In the genomic region with DNA sequence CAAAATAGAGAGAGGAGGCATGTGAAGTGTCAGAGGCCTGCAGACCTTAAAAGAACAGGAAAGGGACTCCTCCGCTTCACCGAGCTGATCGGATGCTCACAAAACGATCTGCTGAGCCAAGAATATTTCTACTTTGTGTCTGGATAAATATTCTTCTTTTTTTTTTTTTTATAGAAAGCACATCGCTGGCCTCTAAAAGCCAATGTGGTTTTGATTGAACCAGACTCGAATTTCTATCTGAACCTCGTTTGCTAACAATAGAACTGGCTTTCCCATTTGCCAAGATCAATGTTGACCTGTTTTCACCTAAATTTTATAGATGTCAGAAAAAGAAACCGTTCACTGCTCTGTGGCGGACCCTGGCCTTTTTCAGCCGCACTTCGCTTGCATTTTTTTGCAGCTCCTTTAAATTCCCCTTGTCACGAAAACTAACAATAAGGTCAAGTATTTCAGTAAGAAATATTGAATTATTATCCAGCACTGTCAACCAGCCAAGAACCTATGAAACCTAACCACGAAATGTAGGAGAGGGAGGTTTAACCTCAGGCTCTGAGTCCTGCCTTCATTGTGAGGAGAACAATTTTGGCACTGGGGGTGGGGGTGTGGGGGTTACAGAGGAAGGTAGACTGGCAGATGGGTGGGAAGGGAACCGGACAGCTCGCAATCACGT, we compare ENCODE assay signal across 22 mouse cellular contexts.
A peak's percentile ranks its signal among the peaks of the same experiment; 100 is the strongest.
DNase-seq lines count a peak whose midpoint lies in the region; ATAC-seq and TF ChIP-seq lines count a peak whose summit lies in the region.
"Had no signal": no experiment of that assay in that cellular context is flagged by ENCODE, and none has a peak within 500 bp of the region (broad histone marks: within the 10 kb centered on the region; RNA-seq: fewer than 3 reads in every experiment).

No protein-coding gene starts in this region.

- peaks cover 28% of the 10 kb centered on the region for H3K4me1 ChIP-seq in limb, embryonic 12.5 days (replicated peaks)
- peaks cover 30% of the 10 kb centered on the region for H3K4me1 ChIP-seq in limb, embryonic 10.5 days
- H3K4me1 ChIP-seq in embryonic fibroblast, embryonic 13.5 days (ENCODE audit: control insufficient read depth, insufficient read depth, low read length), result peaks cover 12% of the 10 kb centered on the region
- H3K4me1 ChIP-seq: heart, embryonic 10.5 days had no signal

- no peak overlapping the region for H3K9ac ChIP-seq in limb, embryonic 12.5 days (replicated peaks)
- H3K9ac ChIP-seq: forebrain, embryonic 13.5 days; forebrain, postnatal 0 days; hindbrain, embryonic 12.5 days had no signal

- no peaks in the 10 kb centered on the region for H3K79me2 ChIP-seq in myocyte (ENCODE audit: control insufficient read depth, insufficient read depth)

- H3K9me3 ChIP-seq in limb, embryonic 12.5 days, result no peaks in the 10 kb centered on the region
- H3K9me3 ChIP-seq in limb, embryonic 10.5 days (replicated peaks), result no peaks in the 10 kb centered on the region
- H3K9me3 ChIP-seq: forebrain, embryonic 13.5 days; heart, embryonic 10.5 days; hindbrain, embryonic 12.5 days had no signal

- no peak for TF ChIP-seq POLR2A in embryonic fibroblast, embryonic 13.5 days (IDR thresholded peaks at IDR 0.05; ENCODE audit: low read depth, low read length)
- TF ChIP-seq POLR2A in myocyte (IDR thresholded peaks at IDR 0.05; ENCODE audit: insufficient read length, low read depth), result no peak

- no peak overlapping the region for H3K4me2 ChIP-seq in limb, embryonic 12.5 days
- peak overlapping the region; percentile 18 for H3K4me2 ChIP-seq in myocyte (ENCODE audit: low read depth)
- H3K4me2 ChIP-seq: forebrain, embryonic 13.5 days; hindbrain, embryonic 12.5 days had no signal

- H3K27ac ChIP-seq in limb, embryonic 12.5 days, result 0 out of 2 replicates have a peak overlapping the region, but pooled peaks have one; percentile 12
- H3K27ac ChIP-seq in limb, embryonic 10.5 days, result no peak overlapping the region
- H3K27ac ChIP-seq in embryonic fibroblast, embryonic 13.5 days (ENCODE audit: insufficient read depth, low read length), result peak overlapping the region; percentile 74
- H3K27ac ChIP-seq: forebrain, embryonic 13.5 days; heart, embryonic 10.5 days; hindbrain, embryonic 12.5 days had no signal

- H3K36me3 ChIP-seq in limb, embryonic 12.5 days, result no peaks in the 10 kb centered on the region
- H3K36me3 ChIP-seq in limb, embryonic 10.5 days, result no peaks in the 10 kb centered on the region
- H3K36me3 ChIP-seq in myocyte (ENCODE audit: control insufficient read depth, insufficient read depth), result no peaks in the 10 kb centered on the region
- H3K36me3 ChIP-seq: heart, embryonic 10.5 days; hindbrain, embryonic 12.5 days had no signal

- no peak overlapping the region for H3K4me3 ChIP-seq in limb, embryonic 12.5 days (replicated peaks)
- H3K4me3 ChIP-seq in limb, embryonic 10.5 days, result no peak overlapping the region
- H3K4me3 ChIP-seq in embryonic fibroblast, embryonic 13.5 days (ENCODE audit: insufficient read depth, low read length), result no peak overlapping the region
- H3K4me3 ChIP-seq in myocyte, result no peak overlapping the region
- H3K4me3 ChIP-seq: forebrain, embryonic 13.5 days; heart, embryonic 10.5 days; hindbrain, embryonic 12.5 days had no signal

- 52% methylated on average over 16 of the region's 16 CpGs for WGBS in limb, embryonic 12.5 days
- 73% methylated on average over 16 of the region's 16 CpGs for WGBS in limb, embryonic 10.5 days

- no peak for TF ChIP-seq CTCF in embryonic fibroblast, embryonic 13.5 days (IDR thresholded peaks at IDR 0.05; ENCODE audit: borderline replicate concordance, insufficient read depth, low read length)

- no peak overlapping the region for H3ac ChIP-seq in myocyte (ENCODE audit: control insufficient read depth, insufficient read length)

- H3K27me3 ChIP-seq in limb, embryonic 12.5 days, result no peaks in the 10 kb centered on the region; the same call in 1 of the 2 replicates
- no peaks in the 10 kb centered on the region for H3K27me3 ChIP-seq in limb, embryonic 10.5 days (ENCODE audit: low read depth, poor library complexity, severe bottlenecking)
- no peaks in the 10 kb centered on the region for H3K27me3 ChIP-seq in myocyte (ENCODE audit: control insufficient read depth, insufficient read depth, insufficient read length)
- H3K27me3 ChIP-seq: forebrain, embryonic 13.5 days; hindbrain, embryonic 12.5 days had no signal

- ATAC-seq in limb, embryonic 12.5 days (ENCODE audit: insufficient number of reproducible peaks, insufficient read depth, low FRiP score, low TSS enrichment, low read depth), result no peak
- ATAC-seq: forebrain, embryonic 13.5 days; forebrain, postnatal 0 days; hindbrain, embryonic 16.5 days; inflammation-experienced regulatory T-cells, adult 6 months had no signal

- DNase-seq in limb, embryonic 10.5 days (ENCODE audit: low spot score), result no peak
- DNase-seq in NIH3T3 (ENCODE audit: low read depth), result peak; percentile 83
- no peak for DNase-seq in layer of hippocampus, postnatal 10 days (ENCODE audit: low spot score in 2 of 2)
- DNase-seq in right cerebral cortex, postnatal 14 days, result no peak
- no peak for DNase-seq in cerebellum, adult 11 months
- DNase-seq: adrenal gland, adult 2 months; adrenal gland, postnatal 36 days; cerebellum, adult 8-10 months; cerebellum, postnatal 14 days; embryo, embryonic 11 days; forebrain, postnatal 0 days; gastrocnemius, postnatal 25 days; heart, postnatal 10 days; heart, postnatal 4 days had no signal

TF ChIP-seq in myocyte, 11 proteins besides CTCF, POLR2A, EP300 and RAD21:
- TF ChIP-seq TCF12 (IDR thresholded peaks at IDR 0.05; ENCODE audit: insufficient read depth, poor library complexity, severe bottlenecking) (no peak), CEBPB (IDR thresholded peaks at IDR 0.05; ENCODE audit: insufficient read depth, poor library complexity, severe bottlenecking) (no peak), USF1 (IDR thresholded peaks at IDR 0.05; ENCODE audit: low read depth) (no peak), E2F4 (IDR thresholded peaks at IDR 0.05; ENCODE audit: insufficient read depth) (no peak), MAX (IDR thresholded peaks at IDR 0.05; ENCODE audit: low read depth) (no peak), POLR2AphosphoS2 (IDR thresholded peaks at IDR 0.05; ENCODE audit: insufficient read length, low read depth) (no peak), SRF (IDR thresholded peaks at IDR 0.05; ENCODE audit: control insufficient read depth, insufficient read length, low read depth) (no peak)
